Mouse (Mus musculus) frontal cortex, postnatal 36 days (tissue): ENCODE results near the gene Gm21882.
"Not testable (repeated sequence)": the region's sequence is repeated elsewhere in the genome, so short reads cannot be mapped to it uniquely, and the experiment has no call there.

ENCODE experiments used
- DNase-seq, 2 experiments: peaks; one replicate each; pipeline ENCODE4 v3.0.0; 2022; ENCODE audit warnings: low spot score in 2 of 2

Gene Gm21882

DNA sequence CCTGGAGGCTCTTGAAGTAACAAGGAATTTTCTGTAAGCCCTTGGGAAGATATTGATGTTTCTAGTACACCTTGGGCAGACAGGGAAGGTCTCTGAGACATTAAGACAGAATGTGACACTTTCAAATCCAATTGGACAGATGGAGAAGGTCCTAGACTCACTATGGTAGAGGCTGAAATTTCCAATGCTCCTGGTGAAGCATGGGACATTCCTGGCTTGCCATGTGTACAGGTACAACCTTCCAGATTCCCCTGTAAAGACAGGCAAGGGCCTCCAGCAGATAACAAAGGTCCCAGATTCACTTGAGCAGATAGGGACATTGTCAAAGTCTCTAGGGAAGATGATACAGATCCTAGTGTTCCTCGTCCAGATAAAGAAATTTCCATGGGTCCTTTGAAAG is at the start of gene Gm21882:
Gene Gm21882 (minus strand): TSS at position 101 of the 400 bp plus-strand sequence.
- DNase-seq = not testable (repeated sequence)
